Mouse (Mus musculus) forebrain, embryonic 11.5 days (tissue): ENCODE measurements around the gene Iqcf1. TPM values are rescaled to one million over a fixed set of nuclear protein-coding genes. Genes with fewer than 3 reads are reported as not detected.

ENCODE experiments used
- ATAC-seq: fragments of 200-750 bp; cut with Nextera tagmentation; replicated peaks from 2 replicates; pipeline ENCODE4 v1.8.0; 2017; ENCODE audit warnings: moderate TSS enrichment; ENCODE audit not compliant: low FRiP score
- DNase-seq: peaks from one replicate; pipeline ENCODE4 v3.0.0-alpha.2; 2017; ENCODE audit warnings: low spot score
- H3K27ac ChIP-seq: fragments of 300-500 bp; sonication (generic); 2 replicates; pipeline ENCODE4 v1.5.1; 2014; ENCODE audit warnings: low read depth, low read length
- H3K27me3 ChIP-seq: fragments of 300-500 bp; sonication (generic); 2 replicates; pipeline ENCODE4 v1.6.1; 2014; ENCODE audit warnings: mild to moderate bottlenecking, low read length, mixed read lengths; ENCODE audit not compliant: control insufficient read depth, insufficient read depth
- H3K36me3 ChIP-seq: fragments of 300-500 bp; sonication (generic); 2 replicates; pipeline ENCODE4 v1.6.1; 2014; ENCODE audit warnings: mild to moderate bottlenecking, low read length, moderate library complexity, mixed read lengths; ENCODE audit not compliant: control insufficient read depth, insufficient read depth
- H3K4me1 ChIP-seq: fragments of 300-500 bp; sonication (generic); replicated peaks from 2 replicates; pipeline ENCODE4 v1.6.1; 2014; ENCODE audit warnings: low read length, mixed read lengths; ENCODE audit not compliant: control insufficient read depth, insufficient read depth
- H3K4me2 ChIP-seq: fragments of 300-500 bp; sonication (generic); 2 replicates; pipeline ENCODE4 v1.6.1; 2014; ENCODE audit warnings: low read depth, mild to moderate bottlenecking, low read length, moderate library complexity, mixed read lengths; ENCODE audit not compliant: severe bottlenecking
- H3K4me3 ChIP-seq: fragments of 300-500 bp; sonication (generic); 2 replicates; pipeline ENCODE4 v1.5.1; 2014; ENCODE audit warnings: low read depth, low read length
- H3K9ac ChIP-seq: fragments of 300-500 bp; sonication (generic); 2 replicates; pipeline ENCODE4 v1.6.1; 2014; ENCODE audit warnings: low read length
- H3K9me3 ChIP-seq: fragments of 300-500 bp; sonication (generic); 2 replicates; pipeline ENCODE4 v1.6.1; 2016; ENCODE audit warnings: low read length, mixed read lengths; ENCODE audit not compliant: control insufficient read depth
- WGBS: fragments of 180-500 bp; shearing (Covaris S2); extraction: QIAGEN DNeasy Blood & Tissue Kit; methylation state at CpG from one replicate; pipeline ENCODE4 v1.1.7; 2014; 5-methylcytosine and 5-hydroxymethylcytosine counted together
- polyA plus RNA-seq: library from polyadenylated mRNA; unstranded; fragments of >200 nt; fragmentation: Nextera tagmentation; extraction: Ambion mirVana; gene quantifications from 2 replicates; pipeline ENCODE4 v1.2.1, GENCODE M21; 2014

The Iqcf1 gene
- polyA plus RNA-seq, 1 experiment from 2014 or later: not detected

DNA sequence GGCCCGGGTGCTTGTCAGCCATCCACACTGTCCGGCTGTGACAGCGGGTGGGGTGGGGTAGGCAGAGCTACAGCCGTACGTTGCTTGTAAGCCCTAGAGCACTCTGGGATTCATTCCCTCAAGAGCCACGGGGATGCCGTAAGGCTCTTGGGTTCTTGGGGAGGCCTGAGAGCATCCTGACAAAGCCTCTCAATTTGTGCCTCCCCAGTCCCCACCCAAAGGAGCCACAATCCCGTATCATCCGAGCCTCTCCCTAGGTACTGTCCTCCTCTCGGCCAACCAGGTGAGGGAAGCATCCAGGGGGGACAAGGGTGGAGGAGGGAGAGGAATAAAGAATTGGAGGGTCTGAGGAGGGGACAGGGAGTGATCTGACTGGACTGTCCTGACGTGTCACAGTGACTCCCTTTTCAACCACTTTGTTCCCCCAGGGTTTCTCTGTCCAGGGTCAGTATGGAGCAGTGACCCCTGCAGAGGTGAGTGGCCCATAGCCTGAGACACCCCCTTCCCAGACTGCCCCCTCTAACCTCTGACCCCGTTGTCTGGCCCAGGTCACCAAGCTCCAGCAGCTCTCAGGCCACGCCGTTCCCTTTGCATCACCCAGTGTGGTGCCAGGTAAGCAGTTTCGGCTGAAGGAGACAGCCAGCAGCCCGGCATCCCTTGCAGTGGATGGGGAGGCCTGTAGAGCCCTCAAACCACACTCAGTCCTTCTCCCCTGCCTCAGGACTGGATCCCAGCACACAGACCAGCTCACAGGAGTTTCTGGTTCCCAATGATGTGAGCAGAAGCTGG is 37.9 kb upstream of the Iqcf1 start:
- Histone ChIP-seq H3K9ac (no peak overlapping the region), H3K27me3 (peaks cover 5% of the 10 kb centered on the region; the same call in 1 of the 2 replicates), H3K4me3 (no peak overlapping the region), H3K36me3 (peaks cover 21% of the 10 kb centered on the region), H3K4me1 (peaks cover 34% of the 10 kb centered on the region), H3K27ac (no peak overlapping the region), H3K4me2 (no peak overlapping the region), H3K9me3 (no peaks in the 10 kb centered on the region)
- 81% methylated on average over 16 of the region's 16 CpGs for WGBS
- DNase-seq (no peak), ATAC-seq (no peak)

DNA sequence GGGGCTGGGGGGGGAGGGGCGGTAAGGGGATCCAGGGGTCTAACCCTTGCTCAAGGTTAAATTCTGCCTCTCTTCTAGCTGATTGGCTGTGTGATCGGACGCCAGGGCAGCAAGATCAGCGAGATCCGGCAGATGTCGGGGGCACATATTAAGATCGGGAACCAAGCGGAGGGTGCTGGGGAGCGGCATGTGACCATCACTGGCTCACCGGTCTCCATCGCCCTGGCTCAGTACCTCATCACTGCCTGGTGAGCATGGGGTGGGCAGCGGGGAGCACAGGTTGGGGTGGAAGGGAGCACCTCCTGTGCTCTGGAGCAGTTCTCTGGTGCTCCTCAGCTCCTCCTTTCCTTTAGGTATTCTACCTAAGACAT is 37.4 kb upstream of the Iqcf1 start:
- H3K27ac ChIP-seq: no peak overlapping the region
- H3K4me2 ChIP-seq: no peak overlapping the region
- DNase-seq (no peak), ATAC-seq (no peak)
- no peaks in the 10 kb centered on the region for H3K9me3 ChIP-seq
- H3K9ac ChIP-seq: no peak overlapping the region
- WGBS: 92% methylated on average over 12 of the region's 12 CpGs
- peaks cover 29% of the 10 kb centered on the region for H3K4me1 ChIP-seq
- peaks cover 21% of the 10 kb centered on the region for H3K36me3 ChIP-seq
- peaks cover 5% of the 10 kb centered on the region; the same call in 1 of the 2 replicates for H3K27me3 ChIP-seq
- no peak overlapping the region for H3K4me3 ChIP-seq

DNA sequence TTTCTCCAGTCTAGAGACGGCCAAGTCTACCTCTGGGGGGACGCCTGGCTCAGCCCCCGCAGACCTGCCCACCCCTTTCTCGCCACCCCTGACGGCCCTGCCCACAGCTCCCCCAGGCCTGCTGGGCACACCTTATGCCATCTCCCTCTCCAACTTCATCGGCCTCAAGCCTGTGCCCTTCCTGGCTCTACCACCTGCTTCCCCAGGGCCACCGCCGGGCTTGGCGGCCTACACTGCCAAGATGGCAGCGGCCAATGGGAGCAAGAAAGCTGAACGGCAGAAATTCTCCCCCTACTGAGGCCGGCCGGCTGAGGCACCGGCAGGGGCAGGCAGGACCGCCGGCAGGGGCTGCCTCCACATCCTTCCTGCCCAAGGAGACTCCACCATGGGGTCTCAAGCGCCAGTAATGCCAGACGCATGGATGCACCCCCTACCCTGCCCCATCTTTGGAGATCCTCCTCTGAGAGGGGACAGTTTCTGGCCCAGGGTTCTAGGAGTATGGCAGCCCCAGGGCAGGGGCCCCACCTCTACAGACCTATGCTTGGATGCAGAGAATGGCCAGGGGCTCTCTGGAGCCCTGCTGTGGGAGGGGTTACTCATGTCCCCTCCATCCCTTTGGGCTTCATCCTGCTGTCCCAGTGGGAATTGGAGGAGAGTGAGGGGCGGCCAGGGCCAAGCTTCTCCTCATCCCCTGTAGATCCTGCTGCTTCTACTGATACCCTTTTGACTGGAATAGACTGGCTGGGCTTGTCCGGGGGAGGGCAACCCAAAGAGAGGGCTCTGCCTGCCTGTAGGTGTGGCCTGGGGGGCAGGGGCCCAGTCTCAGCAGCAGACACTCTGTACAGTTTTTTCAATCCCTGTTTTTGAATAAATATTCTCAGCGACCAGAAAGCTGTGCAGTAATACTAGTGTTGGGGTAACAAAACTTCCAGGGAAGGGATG is 36.4 kb upstream of the Iqcf1 start:
- WGBS: 85% methylated on average over 21 of the region's 21 CpGs
- Histone ChIP-seq H3K4me3 (no peak overlapping the region), H3K27ac (no peak overlapping the region), H3K9me3 (no peaks in the 10 kb centered on the region), H3K36me3 (peaks cover 21% of the 10 kb centered on the region), H3K4me2 (no peak overlapping the region), H3K27me3 (peaks cover 5% of the 10 kb centered on the region; the same call in 1 of the 2 replicates), H3K9ac (no peak overlapping the region), H3K4me1 (peaks cover 22% of the 10 kb centered on the region)
- ATAC-seq (no peak), DNase-seq (no peak)

DNA sequence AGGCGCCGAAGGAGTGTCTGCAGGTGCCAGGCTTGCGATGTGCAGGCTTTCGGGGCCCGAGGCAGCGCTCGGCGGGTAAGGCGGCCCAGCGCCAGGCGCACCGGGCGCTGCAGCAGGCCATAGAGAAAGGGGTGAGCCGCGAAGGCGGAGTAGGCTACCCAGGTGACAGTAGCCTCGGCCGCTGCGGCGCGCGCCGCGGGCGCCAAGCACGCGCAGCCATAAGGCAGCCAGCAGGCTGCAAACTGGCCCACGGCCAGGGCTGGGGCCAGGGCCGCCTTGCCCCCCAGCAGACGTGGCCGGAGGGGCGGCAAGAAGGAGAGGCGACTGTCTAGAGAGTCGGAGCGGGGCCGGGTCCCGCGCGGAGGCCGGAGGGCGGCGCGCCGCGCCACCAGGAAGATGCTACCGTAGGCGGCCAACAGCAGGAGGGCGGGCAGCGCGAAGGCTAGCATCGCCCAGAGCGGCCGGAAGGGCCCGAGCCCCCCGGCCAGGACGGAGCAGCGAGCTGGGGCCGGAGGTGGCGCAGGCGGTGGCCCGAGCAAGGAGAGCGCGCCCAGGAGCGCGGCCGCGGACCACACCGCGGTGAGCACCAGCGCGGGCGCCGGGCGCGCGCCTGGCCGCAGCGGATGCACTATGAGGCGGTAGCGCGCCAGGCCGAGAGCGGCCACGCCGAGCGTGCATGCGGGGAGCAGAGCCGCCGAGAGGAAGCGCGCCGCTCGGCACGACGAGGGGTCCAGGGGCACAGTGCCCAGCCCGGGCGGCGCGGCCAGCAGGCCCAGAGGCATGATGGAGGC is 34.8 kb upstream of the Iqcf1 start:
- Histone ChIP-seq H3K27ac (peak overlapping the region; percentile 21; the same call in 1 of the 2 replicates), H3K4me1 (peaks cover 16% of the 10 kb centered on the region), H3K27me3 (peaks cover 5% of the 10 kb centered on the region; the same call in 1 of the 2 replicates), H3K9ac (peak overlapping the region; percentile 67), H3K4me2 (peak overlapping the region; percentile 92), H3K9me3 (no peaks in the 10 kb centered on the region), H3K4me3 (peak overlapping the region; percentile 39), H3K36me3 (peaks cover 21% of the 10 kb centered on the region)
- 1% methylated on average over 99 of the region's 99 CpGs for WGBS
- ATAC-seq (peak; percentile 77), DNase-seq (peak; percentile 85)

DNA sequence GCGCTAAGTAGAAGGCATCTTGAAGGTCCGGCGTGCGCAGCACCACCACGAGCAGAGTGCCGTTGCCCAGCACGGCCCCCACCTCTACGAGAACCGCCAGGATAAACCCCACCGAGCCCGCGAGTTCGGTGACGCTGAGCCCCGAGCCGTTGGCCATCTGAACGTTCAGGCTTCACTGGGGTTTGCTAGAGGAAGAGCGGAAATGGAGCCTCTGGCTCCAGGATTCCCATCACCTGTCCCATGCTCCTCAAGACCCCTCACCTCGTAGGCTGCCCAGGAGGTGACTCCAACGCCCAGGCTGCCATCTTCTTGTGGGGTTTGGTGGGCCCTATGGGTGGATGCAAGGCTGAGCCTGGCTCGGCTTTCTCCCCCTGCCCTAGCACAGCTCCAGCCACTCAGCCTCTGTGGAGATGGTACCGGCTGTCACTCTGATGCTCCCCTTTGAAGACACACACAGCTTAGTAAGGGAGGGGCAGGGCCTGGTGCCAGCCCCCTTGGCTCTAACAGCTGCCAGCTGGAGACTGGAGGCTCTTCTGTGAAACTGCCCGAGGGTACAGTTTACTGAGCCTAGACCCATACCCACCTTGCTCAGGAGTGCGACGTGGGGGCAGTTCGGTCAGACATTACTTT is 34.1 kb upstream of the Iqcf1 start, which contains the start of gene Gpr62:
TSS of gene Gpr62 (minus strand) at position 368 of the 630 bp plus-strand sequence.
- WGBS: 33% methylated on average over 26 of the region's 26 CpGs
- ATAC-seq: peak; percentile 9; the same call in 1 of the 2 replicates
- no peaks in the 10 kb centered on the region for H3K9me3 ChIP-seq
- peak within 1 kb of the TSS; percentile 21; the same call in 1 of the 2 replicates for H3K27ac ChIP-seq
- peak within 1 kb of the TSS; percentile 92 for H3K4me2 ChIP-seq
- H3K9ac ChIP-seq: peak within 1 kb of the TSS; percentile 67
- peaks cover 16% of the 10 kb centered on the region for H3K4me1 ChIP-seq
- no peak for DNase-seq
- H3K36me3 ChIP-seq: peaks cover 16% of the 10 kb centered on the region
- peaks cover 5% of the 10 kb centered on the region; the same call in 1 of the 2 replicates for H3K27me3 ChIP-seq
- peak within 1 kb of the TSS; percentile 39 for H3K4me3 ChIP-seq

DNA sequence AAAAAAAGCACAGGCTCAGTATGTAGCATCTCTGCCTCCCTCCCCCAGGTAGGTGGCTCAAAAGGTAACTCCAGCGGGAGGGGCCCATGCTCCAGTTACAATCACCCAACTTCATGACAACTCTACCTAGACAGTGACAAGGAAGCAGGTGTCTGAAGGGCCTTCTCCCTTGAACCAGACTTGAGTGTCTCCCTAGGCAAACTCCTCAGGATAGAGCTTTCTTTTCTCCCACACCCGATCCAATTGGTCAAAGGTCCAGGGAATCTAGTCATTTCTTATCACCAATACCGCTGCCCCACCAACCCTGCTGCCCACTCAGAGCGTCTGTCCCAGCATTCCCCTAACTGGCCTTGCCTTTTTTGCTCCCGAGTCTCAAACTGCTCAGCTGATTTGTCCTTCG is 33.0 kb upstream of the Iqcf1 start:
- no peak for DNase-seq
- H3K9me3 ChIP-seq: no peaks in the 10 kb centered on the region
- peaks cover 12% of the 10 kb centered on the region for H3K36me3 ChIP-seq
- ATAC-seq: no peak
- peaks cover 19% of the 10 kb centered on the region for H3K4me1 ChIP-seq
- H3K27ac ChIP-seq: no peak overlapping the region
- H3K9ac ChIP-seq: no peak overlapping the region
- WGBS: 85% methylated on average over 6 of the region's 6 CpGs
- no peak overlapping the region for H3K4me2 ChIP-seq
- peaks cover 5% of the 10 kb centered on the region; the same call in 1 of the 2 replicates for H3K27me3 ChIP-seq
- H3K4me3 ChIP-seq: no peak overlapping the region

DNA sequence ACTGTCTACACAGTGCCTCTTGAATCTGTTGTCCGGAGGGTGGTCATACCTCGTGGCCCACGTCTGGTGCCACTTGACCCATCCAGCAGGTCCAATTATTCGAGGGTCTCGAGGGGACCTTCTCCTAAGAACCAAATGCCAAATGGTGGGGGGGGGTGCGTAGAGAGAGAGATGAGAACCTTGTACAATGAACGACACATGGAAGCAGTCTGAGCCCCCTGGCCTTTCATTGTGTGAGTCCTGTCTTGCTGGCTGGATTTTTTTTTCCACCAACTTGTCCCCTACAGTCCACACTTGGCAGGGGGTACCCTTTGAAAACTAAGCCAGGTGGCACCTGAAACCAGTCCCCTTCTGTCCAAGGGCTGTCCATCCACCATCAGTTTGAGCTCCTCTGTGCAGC is 32.0 kb upstream of the Iqcf1 start:
- Histone ChIP-seq H3K4me1 (peaks cover 21% of the 10 kb centered on the region), H3K4me2 (no peak overlapping the region), H3K36me3 (peaks cover 9% of the 10 kb centered on the region), H3K9me3 (no peaks in the 10 kb centered on the region), H3K27ac (no peak overlapping the region), H3K9ac (no peak overlapping the region), H3K27me3 (peaks cover 5% of the 10 kb centered on the region; the same call in 1 of the 2 replicates), H3K4me3 (no peak overlapping the region)
- no peak for DNase-seq
- no peak for ATAC-seq
- WGBS: 92% methylated on average over 7 of the region's 7 CpGs
